Mouse (Mus musculus) small intestine, adult 2 months (tissue): ENCODE results near the gene Dhx29. TPM values are rescaled to one million over a fixed set of nuclear protein-coding genes. Genes with fewer than 3 reads are reported as not detected.

Experiments
- polyA plus RNA-seq: library from polyadenylated mRNA; depleted of rRNA; stranded (reverse); fragments of >200 nt; gene quantifications from 2 replicates; pipeline ENCODE4 v1.2.3, GENCODE M21; 2012; rRNA removed

The Dhx29 gene
- polyA plus RNA-seq, 1 experiment, result 0.63 TPM

Other genes with a start within 250 kb of the Dhx29 start
- gene Plpp1, start 126.7 kb upstream of the Dhx29 start, polyA plus RNA-seq, result 38.7 and 102 TPM in 2 replicates
- gene Mtrex, start 56 bp upstream of the Dhx29 start, polyA plus RNA-seq, result 0.50 and 1.2 TPM in 2 replicates
- gene Ccno, start 60.3 kb downstream of the Dhx29 start, polyA plus RNA-seq, result 0.10 and 0.32 TPM in 2 replicates
- gene Mcidas, start 66.4 kb downstream of the Dhx29 start, polyA plus RNA-seq, result not detected in 2 replicates
- gene Cdc20b, start 107.7 kb downstream of the Dhx29 start, polyA plus RNA-seq, result not detected in 2 replicates
- 0.28 and 0.30 TPM in 2 replicates for gene Gpx8, start 119.0 kb downstream of the Dhx29 start, polyA plus RNA-seq
- gene Gzma, start 173.5 kb downstream of the Dhx29 start, polyA plus RNA-seq, result 4.4 and 5.2 TPM in 2 replicates